Mouse (Mus musculus) intestine, postnatal 0 days (tissue): ENCODE measurements around the gene Snx29. TPM values are rescaled to one million over a fixed set of nuclear protein-coding genes. Genes with fewer than 3 reads are reported as not detected.
"Not testable (repeated sequence)": the region's sequence is repeated elsewhere in the genome, so short reads cannot be mapped to it uniquely, and the experiment has no call there.

Experiments used
- ATAC-seq: fragments of 200-750 bp; cut with Nextera tagmentation; 2 replicates; pipeline ENCODE4 v1.8.0; 2017; ENCODE audit warnings: mild to moderate bottlenecking, moderate TSS enrichment, moderate library complexity
- H3K27ac ChIP-seq: fragments of 300-500 bp; sonication (generic); 2 replicates; pipeline ENCODE4 v1.5.1; 2014; ENCODE audit warnings: mild to moderate bottlenecking, low read depth, low read length, moderate library complexity
- H3K27me3 ChIP-seq: fragments of 300-500 bp; sonication (generic); replicated peaks from 2 replicates; pipeline ENCODE4 v1.6.1; 2014; ENCODE audit warnings: low read length, mixed read lengths; ENCODE audit not compliant: control insufficient read depth, insufficient read depth
- H3K36me3 ChIP-seq: fragments of 300-500 bp; sonication (generic); 2 replicates; pipeline ENCODE4 v1.6.1; 2014; ENCODE audit warnings: mild to moderate bottlenecking, moderate library complexity; ENCODE audit not compliant: control insufficient read depth, insufficient read depth
- H3K4me1 ChIP-seq: fragments of 300-500 bp; sonication (generic); replicated peaks from 2 replicates; pipeline ENCODE4 v1.6.1; 2014; ENCODE audit warnings: antibody characterized with exemption, low read length, mixed read lengths; ENCODE audit not compliant: control insufficient read depth, insufficient read depth
- H3K4me2 ChIP-seq: fragments of 300-500 bp; sonication (generic); replicated peaks from 2 replicates; pipeline ENCODE4 v1.6.1; 2014; ENCODE audit warnings: low read depth, mild to moderate bottlenecking, moderate library complexity
- H3K4me3 ChIP-seq: fragments of 300-500 bp; sonication (generic); 2 replicates; pipeline ENCODE4 v1.5.1; 2014; ENCODE audit warnings: low read depth, low read length
- H3K9ac ChIP-seq: fragments of 300-500 bp; sonication (generic); 2 replicates; pipeline ENCODE4 v1.6.1; 2014; ENCODE audit warnings: mild to moderate bottlenecking, low read depth, low read length
- H3K9me3 ChIP-seq: fragments of 300-500 bp; sonication (generic); 2 replicates; pipeline ENCODE4 v1.6.1; 2016; ENCODE audit warnings: mixed run types; ENCODE audit not compliant: control insufficient read depth
- CTCF ChIP-seq: sonication (generic); IDR thresholded peaks from 2 replicates; pipeline ENCODE4 v1.5.1; 2016; ENCODE audit warnings: low read depth, mild to moderate bottlenecking, control low read depth, antibody characterized with exemption, moderate library complexity
- WGBS: fragments of 180-500 bp; shearing (Covaris S2); extraction: QIAGEN DNeasy Blood & Tissue Kit; methylation state at CpG from one replicate; pipeline ENCODE4 v1.1.7; 2014; 5-methylcytosine and 5-hydroxymethylcytosine counted together
- polyA plus RNA-seq: library from polyadenylated mRNA; unstranded; fragments of >200 nt; fragmentation: Nextera tagmentation; extraction: Ambion mirVana; gene quantifications from 2 replicates; pipeline ENCODE4 v1.2.1, GENCODE M21; 2015

Snx29 gene
- polyA plus RNA-seq, 1 experiment from 2014 or later = 1.9 TPM

DNA sequence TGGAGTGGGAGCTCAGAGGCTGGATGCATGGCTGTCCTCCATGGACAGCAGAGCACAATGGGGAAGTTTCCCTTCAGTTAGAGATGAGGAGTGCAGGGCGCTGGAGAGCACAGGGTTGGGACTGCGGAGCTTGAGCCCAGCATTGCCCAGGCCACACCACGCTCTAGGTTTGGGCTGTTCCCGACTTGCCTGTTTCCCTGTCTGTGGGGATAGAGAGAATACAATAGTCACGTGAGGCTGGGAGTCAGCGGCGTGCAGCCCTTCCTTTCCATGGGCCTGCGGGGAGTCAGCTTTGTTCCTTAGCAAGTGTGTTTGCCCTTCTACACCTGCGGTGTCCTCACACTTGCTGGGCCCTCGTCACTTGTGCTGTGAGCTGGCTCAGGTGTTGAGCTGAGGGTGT, 37.2 kb downstream of the Snx29 start:
- no peak for ATAC-seq
- Histone ChIP-seq H3K27me3 (no peaks in the 10 kb centered on the region), H3K4me2 (no peak overlapping the region), H3K36me3 (no peaks in the 10 kb centered on the region; the same call in 1 of the 2 replicates), H3K9me3 (no peaks in the 10 kb centered on the region), H3K4me3 (no peak overlapping the region), H3K4me1 (no peaks in the 10 kb centered on the region), H3K27ac (no peak overlapping the region), H3K9ac (no peak overlapping the region)
- 42% methylated on average over 10 of the region's 10 CpGs for WGBS
- no peak for TF ChIP-seq CTCF

DNA sequence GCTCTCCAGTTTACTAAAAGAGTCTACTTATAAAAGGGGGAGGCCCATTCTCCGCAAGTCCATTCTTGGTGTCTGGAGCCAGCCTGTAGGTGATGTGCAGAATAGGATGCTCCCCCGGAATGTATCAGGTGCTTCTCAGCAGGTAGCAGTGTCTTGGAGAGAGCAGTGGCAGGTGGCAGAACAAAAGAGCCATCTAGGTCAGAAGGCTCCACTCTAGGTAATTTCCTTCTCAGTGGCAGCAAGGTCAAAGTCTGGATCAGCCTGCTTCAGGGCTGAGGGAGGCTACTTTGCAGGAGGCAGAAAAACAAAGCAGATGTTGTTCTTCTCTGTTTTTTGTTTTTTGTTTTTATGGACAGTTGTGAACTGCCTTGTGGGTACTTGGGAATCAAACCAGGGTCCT, 37.9 kb downstream of the Snx29 start:
- H3K27ac ChIP-seq, H3K9me3 ChIP-seq, H3K4me2 ChIP-seq, H3K4me1 ChIP-seq, H3K4me3 ChIP-seq, H3K36me3 ChIP-seq, H3K9ac ChIP-seq, ATAC-seq, H3K27me3 ChIP-seq: not testable (repeated sequence)
- WGBS = 81% methylated on average over 2 of the region's 2 CpGs

DNA sequence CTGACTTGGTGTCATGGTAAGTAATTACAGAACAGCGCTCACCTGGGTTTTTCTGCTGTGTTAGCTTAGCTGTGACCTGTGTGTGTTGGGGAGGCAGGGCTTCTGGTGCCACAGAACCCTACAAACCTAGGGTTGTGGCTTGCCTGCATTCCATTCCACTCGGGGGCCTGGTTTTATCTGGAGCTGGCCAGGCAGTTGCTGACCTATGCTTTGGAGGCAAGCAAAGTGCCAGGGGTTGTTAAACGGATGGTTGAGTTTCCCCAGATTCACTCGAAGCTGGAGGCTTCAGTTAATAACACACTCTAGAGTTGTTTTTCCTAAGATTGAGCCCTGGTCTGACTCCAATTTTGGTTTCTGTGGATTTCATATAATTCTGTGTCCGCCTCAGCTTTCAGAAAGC, 42.9 kb downstream of the Snx29 start:
- peaks cover 5% of the 10 kb centered on the region for H3K36me3 ChIP-seq
- 46% methylated on average over 5 of the region's 5 CpGs for WGBS
- H3K4me2 ChIP-seq = no peak overlapping the region
- no peak overlapping the region for H3K9ac ChIP-seq
- H3K4me1 ChIP-seq = 0 out of 2 replicates have a peak, but pooled peaks cover 2% of the 10 kb centered on the region
- peak; percentile 51; the same call in 1 of the 2 replicates for ATAC-seq
- no peak for TF ChIP-seq CTCF
- no peaks in the 10 kb centered on the region for H3K27me3 ChIP-seq
- no peaks in the 10 kb centered on the region for H3K9me3 ChIP-seq
- H3K27ac ChIP-seq = no peak overlapping the region
- H3K4me3 ChIP-seq = no peak overlapping the region

DNA sequence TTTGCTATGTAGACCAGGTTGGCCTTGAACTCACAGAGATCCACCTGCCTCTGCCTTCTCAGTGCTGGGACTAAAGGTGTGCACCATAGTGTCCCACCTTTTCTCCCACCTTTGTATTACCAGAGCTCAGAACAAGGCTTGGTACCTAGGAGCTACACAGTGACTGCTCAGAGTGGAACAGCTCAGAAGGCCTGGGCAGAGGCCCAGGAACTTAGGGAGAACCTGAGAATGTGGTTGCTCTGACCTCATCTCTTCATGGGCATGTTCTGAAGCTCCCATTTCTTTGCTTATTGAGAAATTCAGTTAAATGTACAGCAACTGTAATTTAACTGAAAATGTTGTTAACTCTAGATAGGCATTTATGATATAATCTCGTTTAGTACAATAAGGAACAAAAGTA, 44.1 kb downstream of the Snx29 start:
- Histone ChIP-seq H3K27ac (no peak overlapping the region), H3K4me2 (no peak overlapping the region), H3K4me1 (0 out of 2 replicates have a peak, but pooled peaks cover 2% of the 10 kb centered on the region), H3K9ac (no peak overlapping the region), H3K36me3 (peaks cover 5% of the 10 kb centered on the region), H3K9me3 (no peaks in the 10 kb centered on the region), H3K27me3 (no peaks in the 10 kb centered on the region), H3K4me3 (no peak overlapping the region)
- WGBS = 37% methylated on average over 1 of the region's 1 CpGs
- no peak for TF ChIP-seq CTCF
- ATAC-seq = no peak

DNA sequence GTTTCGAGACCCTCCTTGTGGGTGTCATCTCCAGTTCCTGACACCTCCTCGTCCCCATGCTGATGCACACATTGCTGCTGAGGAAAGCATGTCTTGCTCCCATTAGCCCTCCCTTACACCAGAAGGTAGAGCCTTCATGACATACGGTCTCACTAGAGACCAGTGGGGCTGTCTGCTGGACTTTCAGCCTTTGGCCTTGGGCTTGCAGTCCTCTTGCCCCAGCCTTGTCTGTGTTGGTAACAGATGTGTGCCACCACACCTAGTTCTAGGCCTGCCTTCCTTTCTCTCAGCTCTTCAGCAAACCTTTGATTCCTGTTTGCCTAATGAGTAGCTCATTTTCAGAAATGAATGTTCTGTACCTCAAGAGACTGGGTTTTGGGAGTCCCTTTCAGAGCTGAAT, 45.7 kb downstream of the Snx29 start:
- H3K27ac ChIP-seq = no peak overlapping the region
- 79% methylated on average over 3 of the region's 3 CpGs for WGBS

DNA sequence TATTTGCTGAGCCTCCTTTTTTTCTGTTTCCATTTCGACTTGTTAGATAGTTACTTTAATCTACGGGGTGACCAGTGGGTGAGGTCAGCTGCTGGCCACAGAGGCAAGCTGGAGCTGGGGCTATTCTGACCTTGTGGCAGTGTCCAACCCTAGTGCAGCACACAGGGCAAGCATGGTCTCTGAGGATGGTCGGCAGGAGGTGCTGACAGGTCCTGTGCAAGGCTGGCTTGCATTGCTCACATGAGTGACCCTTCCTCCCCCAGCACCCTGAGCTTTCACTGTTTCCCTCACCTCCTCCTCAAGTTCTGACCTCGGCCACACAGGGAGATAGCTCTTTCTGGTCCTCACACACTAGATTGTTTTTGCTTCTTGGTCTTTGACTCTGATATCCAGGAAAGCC, 46.5 kb downstream of the Snx29 start:
- Histone ChIP-seq H3K4me3 (no peak overlapping the region), H3K4me1 (0 out of 2 replicates have a peak, but pooled peaks cover 2% of the 10 kb centered on the region), H3K36me3 (peaks cover 9% of the 10 kb centered on the region), H3K27me3 (no peaks in the 10 kb centered on the region), H3K4me2 (no peak overlapping the region), H3K9me3 (no peaks in the 10 kb centered on the region), H3K27ac (no peak overlapping the region), H3K9ac (no peak overlapping the region)
- no peak for TF ChIP-seq CTCF
- 60% methylated on average over 4 of the region's 4 CpGs for WGBS
- no peak for ATAC-seq

More for the DNA sequence above, 45.7 kb downstream of the Snx29 start:
- TF ChIP-seq CTCF = no peak
- Histone ChIP-seq H3K9ac (no peak overlapping the region), H3K4me3 (no peak overlapping the region), H3K36me3 (peaks cover 9% of the 10 kb centered on the region), H3K4me2 (no peak overlapping the region), H3K27me3 (no peaks in the 10 kb centered on the region), H3K4me1 (0 out of 2 replicates have a peak, but pooled peaks cover 2% of the 10 kb centered on the region), H3K9me3 (no peaks in the 10 kb centered on the region)
- no peak for ATAC-seq

DNA sequence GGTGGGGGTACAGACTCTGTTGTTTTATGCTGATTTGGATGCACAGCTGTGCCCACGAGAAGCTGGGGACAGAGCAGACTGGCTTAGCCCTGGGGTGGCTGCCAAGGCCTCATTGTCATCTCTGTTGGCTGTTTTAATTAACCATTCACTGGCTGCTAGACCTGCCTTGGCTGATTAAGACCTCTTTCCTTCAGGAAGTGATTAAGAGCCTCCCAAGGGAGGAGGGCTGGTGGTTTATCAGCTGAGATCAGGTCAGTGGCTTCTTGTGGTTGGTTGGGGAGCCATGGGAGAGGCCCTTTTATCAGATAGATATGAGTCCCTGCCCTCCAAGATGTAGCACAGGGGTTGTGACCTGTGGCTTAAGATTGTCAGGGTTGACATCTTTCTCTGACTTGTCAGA, 46.9 kb downstream of the Snx29 start:
- peaks cover 9% of the 10 kb centered on the region for H3K36me3 ChIP-seq
- H3K27ac ChIP-seq = no peak overlapping the region
- 0 out of 2 replicates have a peak, but pooled peaks cover 2% of the 10 kb centered on the region for H3K4me1 ChIP-seq
- H3K9ac ChIP-seq = no peak overlapping the region
- no peaks in the 10 kb centered on the region for H3K27me3 ChIP-seq
- H3K4me2 ChIP-seq = no peak overlapping the region
- H3K9me3 ChIP-seq = no peaks in the 10 kb centered on the region
- no peak overlapping the region for H3K4me3 ChIP-seq
- 13% methylated on average over 1 of the region's 1 CpGs for WGBS
- ATAC-seq = no peak
- no peak for TF ChIP-seq CTCF
